Mouse (Mus musculus): Measurements from ENCODE around the gene Zbtb22. TPM values are rescaled to one million over a fixed set of nuclear protein-coding genes. Genes with fewer than 3 reads are reported as not detected.

The Zbtb22 gene
- polyA plus RNA-seq, 1 experiment from 2014 or later: 25.3 TPM

DNA sequence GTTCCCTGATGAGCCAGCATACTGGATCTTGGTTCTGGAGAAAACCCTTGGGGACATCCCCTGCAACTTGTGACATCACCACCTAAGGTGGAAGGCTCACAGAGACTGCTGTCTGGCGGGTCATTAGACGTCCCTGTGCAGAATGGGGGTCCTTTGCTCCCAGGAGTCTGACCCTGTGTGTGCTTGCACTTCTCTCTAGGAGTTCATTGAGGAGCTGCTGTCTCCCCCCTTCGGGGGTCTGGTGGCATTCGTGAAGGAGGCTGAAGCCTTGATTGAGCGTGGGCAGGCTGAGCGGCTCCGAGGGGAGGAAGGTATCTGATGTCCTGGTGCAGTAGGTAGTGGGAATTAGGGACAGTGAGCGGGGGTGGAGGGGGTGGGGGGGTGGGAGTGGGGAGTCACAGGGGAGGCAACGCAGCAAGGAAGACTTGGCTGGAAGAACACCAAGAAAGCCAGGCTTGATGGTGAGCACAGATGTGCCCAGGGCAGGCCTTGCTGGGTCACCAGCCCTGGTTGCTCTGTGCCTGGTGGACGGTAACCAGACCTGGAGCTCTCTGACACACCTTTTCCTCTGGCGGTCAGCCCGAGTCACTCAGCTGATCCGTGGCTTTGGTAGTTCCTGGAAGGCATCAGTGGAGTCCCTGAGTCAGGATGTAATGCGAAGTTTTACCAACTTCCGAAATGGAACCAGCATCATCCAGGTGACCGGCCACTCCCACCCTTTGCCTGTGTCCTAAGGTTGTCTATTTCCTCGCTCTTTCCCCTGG is 49.6 kb downstream of the Zbtb22 start:
- WGBS: 92% methylated on average over 15 of the region's 17 CpGs

DNA sequence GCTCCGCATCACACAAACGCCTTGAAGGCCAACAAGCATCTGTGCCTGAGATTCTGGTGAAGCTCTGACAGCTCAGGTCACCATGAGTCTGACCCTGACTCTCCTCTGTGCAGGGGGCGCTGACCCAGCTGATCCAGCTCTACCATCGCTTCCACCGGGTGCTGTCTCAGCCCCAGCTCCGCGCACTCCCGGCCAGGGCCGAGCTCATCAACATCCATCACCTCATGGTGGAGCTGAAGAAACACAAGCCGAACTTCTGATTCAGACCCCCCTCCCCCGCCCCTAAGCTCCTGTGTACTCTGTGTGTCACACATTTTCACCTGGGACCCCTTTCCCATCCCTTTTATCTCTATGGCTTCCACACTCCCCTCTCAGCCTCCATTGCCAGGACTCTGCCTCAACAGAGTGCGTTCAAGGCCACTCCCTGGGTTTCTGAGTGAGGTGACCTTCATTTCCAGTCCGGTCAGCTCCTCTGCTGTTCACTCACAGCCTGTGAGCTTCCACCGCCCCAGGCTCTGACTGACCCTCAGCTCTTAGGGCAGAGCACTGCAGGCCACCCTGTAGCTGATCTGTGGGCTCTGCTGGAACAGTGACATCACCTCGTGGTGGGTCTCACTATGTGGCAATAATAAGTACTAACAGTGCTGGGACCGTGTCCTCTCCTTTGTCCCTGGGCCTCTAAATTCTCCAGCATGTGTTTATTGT is 50.3 kb downstream of the Zbtb22 start:
- no peaks in the 10 kb centered on the region for H3K9me3 ChIP-seq
- H3K4me3 ChIP-seq: no peak overlapping the region
- no peaks in the 10 kb centered on the region for H3K4me1 ChIP-seq
- H3K4me2 ChIP-seq (replicated peaks): no peak overlapping the region
- 88% methylated on average over 16 of the region's 16 CpGs for WGBS
- H3K9ac ChIP-seq (replicated peaks): no peak overlapping the region
- no peaks in the 10 kb centered on the region for H3K27me3 ChIP-seq
- H3K36me3 ChIP-seq: peaks cover 55% of the 10 kb centered on the region
- ATAC-seq (ENCODE audit: low FRiP score, low read depth): no peak
- H3K27ac ChIP-seq (replicated peaks): no peak overlapping the region

More for the DNA sequence above, 49.6 kb downstream of the Zbtb22 start:
- Histone ChIP-seq H3K27ac (replicated peaks) (no peak overlapping the region), H3K4me1 (no peaks in the 10 kb centered on the region), H3K4me2 (replicated peaks) (no peak overlapping the region), H3K36me3 (peaks cover 62% of the 10 kb centered on the region), H3K9ac (replicated peaks) (no peak overlapping the region), H3K9me3 (no peaks in the 10 kb centered on the region), H3K4me3 (no peak overlapping the region), H3K27me3 (no peaks in the 10 kb centered on the region)
- ATAC-seq (ENCODE audit: low FRiP score, low read depth): no peak

DNA sequence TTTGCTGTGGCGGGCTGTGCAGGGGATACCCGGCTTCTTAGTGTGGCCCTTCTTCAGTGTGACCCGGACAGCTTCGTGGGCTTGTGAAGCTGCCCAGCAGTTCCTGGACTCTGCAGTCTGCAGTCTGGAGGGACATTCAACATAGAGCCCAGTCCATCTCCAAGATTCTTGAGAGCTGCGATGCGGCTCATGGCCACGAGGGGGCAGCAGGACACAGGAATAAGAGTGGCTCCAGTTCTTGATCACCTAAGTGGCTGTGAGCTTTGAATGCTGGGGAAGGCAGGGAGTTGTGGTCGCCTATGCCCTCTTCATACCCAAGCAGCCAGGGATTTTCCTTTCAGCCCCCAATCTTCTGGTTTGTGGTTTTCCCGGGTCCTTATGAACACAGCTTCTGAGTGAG is 52.8 kb downstream of the Zbtb22 start:
- H3K27ac ChIP-seq (replicated peaks): no peak overlapping the region
- 3% methylated on average over 9 of the region's 9 CpGs for WGBS
- no peak overlapping the region for H3K4me2 ChIP-seq (replicated peaks)
- H3K9ac ChIP-seq (replicated peaks): no peak overlapping the region
- H3K4me3 ChIP-seq: no peak overlapping the region
- ATAC-seq (ENCODE audit: low FRiP score, low read depth): peak; percentile 38; the same call in 1 of the 2 replicates
- no peaks in the 10 kb centered on the region for H3K9me3 ChIP-seq
- H3K27me3 ChIP-seq: peaks cover 7% of the 10 kb centered on the region; the same call in 1 of the 2 replicates
- peaks cover 30% of the 10 kb centered on the region for H3K36me3 ChIP-seq
- no peaks in the 10 kb centered on the region for H3K4me1 ChIP-seq

Small RNA genes within 50 kb of the gene (microRNA-seq; reads per million reads assigned to microRNA genes)
- not detected for gene Gm27740

Other genes with a start within 250 kb of the Zbtb22 start
- 441 and 462 TPM in 2 replicates for gene Hnrnpm, start 229.0 kb upstream of the Zbtb22 start, polyA plus RNA-seq (2016; fragmentation: Nextera tagmentation; extraction: Ambion mirVana)
- gene March2, start 197.2 kb upstream of the Zbtb22 start, polyA plus RNA-seq (2016; fragmentation: Nextera tagmentation; extraction: Ambion mirVana): 46.7 and 52.2 TPM in 2 replicates
- gene Rab11b, start 155.4 kb upstream of the Zbtb22 start, polyA plus RNA-seq (2016; fragmentation: Nextera tagmentation; extraction: Ambion mirVana): 422 and 447 TPM in 2 replicates
- gene Angptl4, start 134.1 kb upstream of the Zbtb22 start, polyA plus RNA-seq (2016; fragmentation: Nextera tagmentation; extraction: Ambion mirVana): 21.1 and 28.3 TPM in 2 replicates
- 25.5 and 31.9 TPM in 2 replicates for gene Kank3, start 105.4 kb upstream of the Zbtb22 start, polyA plus RNA-seq (2016; fragmentation: Nextera tagmentation; extraction: Ambion mirVana)
- gene Rps28, start 91.3 kb upstream of the Zbtb22 start, polyA plus RNA-seq (2016; fragmentation: Nextera tagmentation; extraction: Ambion mirVana): 613 and 671 TPM in 2 replicates
- gene Ndufa7, start 91.3 kb upstream of the Zbtb22 start, polyA plus RNA-seq (2016; fragmentation: Nextera tagmentation; extraction: Ambion mirVana): 436 and 454 TPM in 2 replicates
- gene Cd320, start 72.8 kb upstream of the Zbtb22 start, polyA plus RNA-seq (2016; fragmentation: Nextera tagmentation; extraction: Ambion mirVana): 59.8 and 63.5 TPM in 2 replicates
- not detected in 2 replicates for gene Gm7029, start 42.1 kb upstream of the Zbtb22 start, polyA plus RNA-seq (2016; fragmentation: Nextera tagmentation; extraction: Ambion mirVana)
- gene Kifc1, start 25.2 kb upstream of the Zbtb22 start, polyA plus RNA-seq (2016; fragmentation: Nextera tagmentation; extraction: Ambion mirVana): 3.8 and 4.4 TPM in 2 replicates
- 0.23 and 0.38 TPM in 2 replicates for gene Platr17, start 10.8 kb upstream of the Zbtb22 start, polyA plus RNA-seq (2016; fragmentation: Nextera tagmentation; extraction: Ambion mirVana)
- gene Daxx, start 6.5 kb upstream of the Zbtb22 start, polyA plus RNA-seq (2016; fragmentation: Nextera tagmentation; extraction: Ambion mirVana): 64.6 and 66.2 TPM in 2 replicates
- 19.1 and 21.9 TPM in 2 replicates for gene Tapbp, start within 50 bp of the Zbtb22 start, polyA plus RNA-seq (2016; fragmentation: Nextera tagmentation; extraction: Ambion mirVana)
- gene Rgl2, start 13.6 kb downstream of the Zbtb22 start, polyA plus RNA-seq (2016; fragmentation: Nextera tagmentation; extraction: Ambion mirVana): 69.9 and 74.3 TPM in 2 replicates
- gene Pfdn6, start 24.4 kb downstream of the Zbtb22 start, polyA plus RNA-seq (2016; fragmentation: Nextera tagmentation; extraction: Ambion mirVana): 188 and 203 TPM in 2 replicates
- gene Wdr46, start 24.8 kb downstream of the Zbtb22 start, polyA plus RNA-seq (2016; fragmentation: Nextera tagmentation; extraction: Ambion mirVana): 37.5 and 37.7 TPM in 2 replicates
- 8.1 and 8.7 TPM in 2 replicates for gene B3galt4, start 35.6 kb downstream of the Zbtb22 start, polyA plus RNA-seq (2016; fragmentation: Nextera tagmentation; extraction: Ambion mirVana)
- 67.0 and 70.9 TPM in 2 replicates for gene Vps52, start 39.9 kb downstream of the Zbtb22 start, polyA plus RNA-seq (2016; fragmentation: Nextera tagmentation; extraction: Ambion mirVana)
- gene Rps18, start 40.1 kb downstream of the Zbtb22 start, polyA plus RNA-seq (2016; fragmentation: Nextera tagmentation; extraction: Ambion mirVana): 891 and 909 TPM in 2 replicates
- gene H2-K1, start 84.4 kb downstream of the Zbtb22 start, polyA plus RNA-seq (2016; fragmentation: Nextera tagmentation; extraction: Ambion mirVana): 26.8 and 28.4 TPM in 2 replicates
- gene Ring1, start 108.8 kb downstream of the Zbtb22 start, polyA plus RNA-seq (2016; fragmentation: Nextera tagmentation; extraction: Ambion mirVana): 25.2 and 27.0 TPM in 2 replicates
- gene H2-Ke6, start 112.2 kb downstream of the Zbtb22 start, polyA plus RNA-seq (2016; fragmentation: Nextera tagmentation; extraction: Ambion mirVana): 110 and 131 TPM in 2 replicates
- gene Slc39a7, start 115.8 kb downstream of the Zbtb22 start, polyA plus RNA-seq (2016; fragmentation: Nextera tagmentation; extraction: Ambion mirVana): 180 and 184 TPM in 2 replicates
- gene Rxrb, start 115.9 kb downstream of the Zbtb22 start, polyA plus RNA-seq (2016; fragmentation: Nextera tagmentation; extraction: Ambion mirVana): 68.0 and 68.4 TPM in 2 replicates
- gene Col11a2, start 123.5 kb downstream of the Zbtb22 start, polyA plus RNA-seq (2016; fragmentation: Nextera tagmentation; extraction: Ambion mirVana): 2.3 and 4.0 TPM in 2 replicates
- gene H2-Oa, start 176.4 kb downstream of the Zbtb22 start, polyA plus RNA-seq (2016; fragmentation: Nextera tagmentation; extraction: Ambion mirVana): 0.17 and 0.56 TPM in 2 replicates
- 9.8 and 9.9 TPM in 2 replicates for gene H2-DMa, start 203.6 kb downstream of the Zbtb22 start, polyA plus RNA-seq (2016; fragmentation: Nextera tagmentation; extraction: Ambion mirVana)
- gene Brd2, start 206.7 kb downstream of the Zbtb22 start, polyA plus RNA-seq (2016; fragmentation: Nextera tagmentation; extraction: Ambion mirVana): 144 and 148 TPM in 2 replicates
- gene H2-DMb2, start 227.4 kb downstream of the Zbtb22 start, polyA plus RNA-seq (2016; fragmentation: Nextera tagmentation; extraction: Ambion mirVana): 0.16 and 0.23 TPM in 2 replicates
- gene H2-DMb1, start 237.2 kb downstream of the Zbtb22 start, polyA plus RNA-seq (2016; fragmentation: Nextera tagmentation; extraction: Ambion mirVana): 0.16 and 0.73 TPM in 2 replicates

Measured in midbrain, embryonic 12.5 days (tissue).